In genomic region chr9:29296752-29297151, GRCm38 (mm10) we compare ENCODE assay signal across 29 mouse cellular contexts.
"Had no signal": no experiment of that assay in that cellular context is flagged by ENCODE, and none has a peak within 500 bp of the region (broad histone marks: within the 10 kb centered on the region; RNA-seq: fewer than 3 reads in every experiment).

No protein-coding gene starts in this region.

- H3K4me2 ChIP-seq: embryonic facial prominence, embryonic 12.5 days; embryonic facial prominence, embryonic 13.5 days; embryonic facial prominence, embryonic 15.5 days; forebrain, embryonic 12.5 days; forebrain, embryonic 13.5 days; forebrain, embryonic 15.5 days; heart, embryonic 11.5 days; heart, embryonic 12.5 days had no signal

- H3K4me3 ChIP-seq: embryonic facial prominence, embryonic 10.5 days; embryonic facial prominence, embryonic 12.5 days; embryonic facial prominence, embryonic 13.5 days; embryonic facial prominence, embryonic 15.5 days; erythroblast, embryonic 14.5 days; forebrain, embryonic 10.5 days; forebrain, embryonic 12.5 days; forebrain, embryonic 13.5 days; forebrain, embryonic 15.5 days; gastrocnemius, adult 2 months; heart, adult 2 months; heart, embryonic 10.5 days; heart, embryonic 12.5 days had no signal

- H3K27ac ChIP-seq: embryonic facial prominence, embryonic 10.5 days; embryonic facial prominence, embryonic 12.5 days; embryonic facial prominence, embryonic 13.5 days; embryonic facial prominence, embryonic 15.5 days; forebrain, embryonic 10.5 days; forebrain, embryonic 12.5 days; forebrain, embryonic 13.5 days; forebrain, embryonic 15.5 days; gastrocnemius, adult 2 months; heart, adult 2 months; heart, embryonic 10.5 days had no signal

- H3K9me3 ChIP-seq: embryonic facial prominence, embryonic 10.5 days; embryonic facial prominence, embryonic 12.5 days; embryonic facial prominence, embryonic 13.5 days; embryonic facial prominence, embryonic 15.5 days; forebrain, embryonic 10.5 days; forebrain, embryonic 12.5 days; forebrain, embryonic 13.5 days; forebrain, embryonic 15.5 days; heart, embryonic 10.5 days; heart, embryonic 12.5 days had no signal

- H3K27me3 ChIP-seq: embryonic facial prominence, embryonic 12.5 days; embryonic facial prominence, embryonic 13.5 days; embryonic facial prominence, embryonic 15.5 days; forebrain, embryonic 12.5 days; forebrain, embryonic 13.5 days; forebrain, embryonic 15.5 days; heart, embryonic 12.5 days had no signal

- H3K9ac ChIP-seq: embryonic facial prominence, embryonic 12.5 days; embryonic facial prominence, embryonic 13.5 days; embryonic facial prominence, embryonic 15.5 days; forebrain, embryonic 12.5 days; forebrain, embryonic 13.5 days; forebrain, embryonic 15.5 days; heart, embryonic 12.5 days had no signal

- DNase-seq: cerebellum, adult 8-10 months; cerebellum, adult 9-10 months; cerebellum, adult 9-11 months; cerebellum, postnatal 10 days; cerebellum, postnatal 14 days; cerebellum, postnatal 25 days; cerebellum, postnatal 36 days; embryo, embryonic 11 days; gastrocnemius, adult 2 months; gastrocnemius, postnatal 10 days; gastrocnemius, postnatal 14 days; gastrocnemius, postnatal 25 days; gastrocnemius, postnatal 36 days; heart, adult 11 months; heart, adult 18-20 months; heart, adult 2 months had no signal

- ATAC-seq: forebrain, embryonic 13.5 days; forebrain, embryonic 16.5 days had no signal

- H3K4me1 ChIP-seq: embryonic facial prominence, embryonic 10.5 days; embryonic facial prominence, embryonic 12.5 days; embryonic facial prominence, embryonic 13.5 days; embryonic facial prominence, embryonic 15.5 days; forebrain, embryonic 10.5 days; heart, embryonic 10.5 days had no signal

- H3K36me3 ChIP-seq: embryonic facial prominence, embryonic 10.5 days; embryonic facial prominence, embryonic 12.5 days; embryonic facial prominence, embryonic 13.5 days; embryonic facial prominence, embryonic 15.5 days; forebrain, embryonic 10.5 days; forebrain, embryonic 12.5 days; forebrain, embryonic 15.5 days; heart, embryonic 10.5 days; heart, embryonic 12.5 days had no signal
